Mouse (Mus musculus) brain, embryonic 18.5 days (tissue): ENCODE measurements around the gene Gm13199.

ENCODE experiments used
- DNase-seq: peaks from one replicate; pipeline ENCODE4 v3.0.0-alpha.2; 2012; ENCODE audit warnings: low read depth, low spot score

Gm13199 gene

DNA sequence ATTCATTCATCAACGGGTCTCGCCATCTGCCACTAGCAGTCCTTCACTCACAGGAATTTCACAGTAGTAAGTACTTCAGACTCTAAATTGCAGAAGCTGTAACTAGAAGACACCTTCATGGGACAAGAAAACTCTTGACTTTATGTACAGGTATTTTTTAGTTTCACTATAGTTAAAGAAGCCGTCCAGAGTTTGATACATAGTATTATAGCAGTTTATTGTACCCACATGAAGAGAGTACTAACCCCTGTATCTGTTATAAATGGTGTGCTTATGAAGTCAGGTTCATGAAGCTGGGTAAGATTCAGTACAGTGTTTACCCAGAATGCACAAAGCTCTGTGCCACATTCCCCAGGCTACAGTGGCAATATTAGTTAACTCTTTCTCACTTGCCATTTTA lies at the start of gene Gm13199:
Gene Gm13199, minus strand, starts transcription at position 101 of the 400 bp plus-strand sequence.
- no peak for DNase-seq

DNA sequence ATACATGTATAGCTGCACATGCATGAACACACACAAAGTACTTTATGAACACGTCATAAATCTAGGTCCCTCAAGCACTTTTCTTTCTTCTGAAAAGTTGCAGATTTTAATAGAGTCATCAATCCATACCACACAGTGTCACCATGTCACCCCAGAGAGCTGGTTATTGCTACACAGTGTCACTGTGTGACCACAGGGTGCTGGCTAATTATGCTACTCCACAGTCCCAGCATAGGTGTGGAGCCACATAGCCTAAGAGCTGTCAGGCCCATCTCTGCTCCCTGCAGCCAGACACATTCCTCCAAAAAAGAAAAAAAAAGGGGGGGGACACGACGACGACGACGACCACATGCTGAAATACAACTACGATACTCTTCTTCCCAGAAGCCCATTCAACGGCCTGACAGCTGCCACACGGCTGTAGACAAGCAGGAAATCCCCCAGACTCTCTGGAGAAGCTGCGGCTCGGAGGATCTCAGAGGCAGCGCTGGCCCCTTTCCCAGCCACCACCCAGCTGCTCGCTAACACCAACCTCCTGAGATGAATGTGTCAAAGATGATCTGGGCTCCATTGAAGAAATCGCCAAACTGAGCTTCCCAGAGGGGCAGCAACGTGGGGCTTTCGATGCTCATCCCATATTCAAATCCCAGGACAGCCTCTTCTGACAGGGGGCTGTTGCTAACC lies 48.7 kb upstream of the Gm13199 start:
- DNase-seq, result no peak

DNA sequence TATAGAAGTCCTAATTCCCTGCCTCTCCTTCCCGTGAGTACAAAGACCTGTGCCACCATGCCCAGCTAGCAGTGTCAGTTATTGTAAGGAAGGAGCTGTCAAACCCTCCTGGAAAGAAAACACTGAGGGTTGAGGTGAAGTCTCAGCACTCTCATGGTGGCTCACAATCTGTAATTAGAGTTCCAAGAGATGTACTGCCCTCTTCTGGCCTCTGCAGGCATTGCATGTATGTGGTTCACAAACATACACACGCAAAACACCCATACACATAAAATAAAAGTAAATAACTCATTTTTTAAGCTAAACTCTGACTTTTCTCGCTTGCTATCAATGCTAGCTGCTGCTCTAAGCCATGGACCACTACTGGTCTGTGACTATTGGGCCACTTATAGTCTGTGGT lies 43.9 kb upstream of the Gm13199 start:
- DNase-seq, result no peak

DNA sequence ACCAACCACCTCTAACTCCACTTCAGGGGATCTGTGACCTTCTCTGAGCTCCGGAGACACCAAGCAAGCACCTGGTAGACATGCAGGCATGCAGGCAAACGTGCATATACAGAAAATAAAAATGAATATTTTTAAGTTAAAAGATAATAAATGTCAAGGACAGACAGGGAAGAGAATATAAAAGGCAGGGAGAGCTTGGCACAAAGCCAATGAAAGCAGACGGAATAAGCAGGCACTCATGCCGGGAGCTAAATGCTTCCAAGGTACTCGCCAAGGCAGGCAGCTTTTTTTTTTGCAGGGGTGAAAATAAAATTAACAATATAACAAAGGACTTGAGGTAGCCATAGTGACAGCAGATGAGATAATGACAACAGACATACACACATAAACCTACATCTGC lies 43.4 kb upstream of the Gm13199 start:
- peak; percentile 40 for DNase-seq

DNA sequence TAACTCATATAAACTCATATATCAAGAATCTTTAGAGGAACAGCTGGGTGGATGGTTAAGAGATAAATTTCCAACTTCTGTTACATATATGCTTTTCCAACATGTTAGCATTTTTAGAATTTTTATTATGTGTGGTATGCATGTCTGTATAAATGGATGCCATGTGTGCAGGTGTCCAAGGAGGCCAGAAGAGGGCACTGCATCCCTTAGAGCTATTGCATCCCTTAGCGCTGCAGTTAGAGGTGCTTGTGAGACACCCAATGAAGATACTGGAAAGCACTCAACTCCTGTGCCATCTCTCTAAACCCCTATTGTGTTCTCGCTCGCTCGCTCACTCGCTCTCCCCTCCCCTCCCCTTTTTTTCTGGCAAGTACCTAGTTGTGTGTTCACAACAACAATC lies 37.4 kb upstream of the Gm13199 start:
- DNase-seq, result no peak

DNA sequence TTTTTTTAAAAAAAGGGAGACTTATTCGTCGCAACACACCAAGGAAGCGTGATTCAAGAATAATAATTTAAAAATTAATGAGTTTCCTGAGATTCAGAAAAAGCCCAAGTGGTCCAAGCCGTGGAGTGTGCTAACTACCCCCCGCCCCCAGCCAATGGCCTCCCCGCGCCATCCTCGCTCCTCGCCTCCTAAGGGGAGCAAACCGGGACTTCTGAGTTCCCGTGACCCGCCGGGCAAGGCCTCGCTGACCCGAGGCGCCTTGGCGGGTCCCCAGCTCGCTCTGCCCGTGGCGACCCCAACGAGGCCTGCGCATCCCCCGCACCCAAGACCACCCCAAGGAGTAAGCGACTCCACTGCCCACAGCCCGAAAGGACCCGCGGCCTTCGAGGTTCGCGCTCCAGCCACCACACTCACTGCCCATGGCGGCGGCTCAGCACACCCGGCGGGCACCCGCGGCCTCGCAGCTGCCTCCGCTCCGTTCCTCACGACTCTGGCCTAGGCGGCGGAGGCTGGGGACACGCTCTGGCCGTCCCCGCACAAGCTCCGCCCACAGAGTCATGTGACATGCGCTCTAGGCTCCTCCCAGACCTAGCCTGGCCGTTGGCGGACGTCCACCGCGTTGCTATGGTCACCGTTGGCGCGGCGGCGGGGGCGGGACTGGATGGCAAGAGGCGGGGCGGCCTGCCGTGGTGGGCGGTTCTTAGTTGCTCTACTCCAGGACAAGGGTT lies 32.3 kb upstream of the Gm13199 start, which contains the start of gene Sec61a2:
Gene Sec61a2, minus strand, starts transcription at position 590 of the 728 bp plus-strand sequence.
- DNase-seq, result peak; percentile 82

DNA sequence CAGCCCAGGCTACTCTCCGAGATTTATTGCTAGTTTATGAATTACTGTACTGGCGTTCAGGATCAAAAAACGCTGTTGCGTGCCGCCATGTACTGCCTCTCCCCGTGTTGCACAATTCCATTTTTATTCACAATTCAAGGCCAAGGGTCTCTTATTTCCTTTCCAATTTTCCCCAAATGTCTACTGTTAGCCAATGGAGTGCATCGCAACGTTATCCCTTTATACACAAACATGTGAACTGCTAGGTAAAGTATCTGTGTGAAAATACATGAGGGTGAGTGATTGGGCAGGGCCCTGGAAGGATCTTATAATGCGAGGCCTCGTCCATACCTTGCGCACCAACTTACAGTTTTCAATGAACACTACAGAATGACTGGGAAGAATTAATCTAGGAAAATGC lies 31.6 kb upstream of the Gm13199 start:
- no peak for DNase-seq

DNA sequence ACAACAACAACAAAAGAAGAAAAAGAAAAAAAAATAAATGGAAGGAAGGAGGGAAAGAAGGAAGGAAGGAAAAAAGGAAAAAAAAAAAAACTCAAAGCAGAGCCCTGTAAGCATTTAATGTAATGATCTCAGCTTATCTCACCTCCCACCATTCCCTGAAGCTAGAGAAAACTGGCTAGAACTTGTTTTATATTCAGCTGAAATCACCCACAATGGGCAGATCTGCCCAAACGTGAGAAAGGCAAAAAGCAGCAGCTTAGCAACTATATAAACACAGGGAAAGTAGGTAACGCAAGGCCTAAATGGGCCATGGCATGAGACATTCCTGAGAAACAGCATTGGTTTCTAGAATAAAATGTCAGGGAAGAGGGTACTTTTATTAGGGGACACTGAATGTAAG lies 26.7 kb upstream of the Gm13199 start:
- DNase-seq, result no peak

DNA sequence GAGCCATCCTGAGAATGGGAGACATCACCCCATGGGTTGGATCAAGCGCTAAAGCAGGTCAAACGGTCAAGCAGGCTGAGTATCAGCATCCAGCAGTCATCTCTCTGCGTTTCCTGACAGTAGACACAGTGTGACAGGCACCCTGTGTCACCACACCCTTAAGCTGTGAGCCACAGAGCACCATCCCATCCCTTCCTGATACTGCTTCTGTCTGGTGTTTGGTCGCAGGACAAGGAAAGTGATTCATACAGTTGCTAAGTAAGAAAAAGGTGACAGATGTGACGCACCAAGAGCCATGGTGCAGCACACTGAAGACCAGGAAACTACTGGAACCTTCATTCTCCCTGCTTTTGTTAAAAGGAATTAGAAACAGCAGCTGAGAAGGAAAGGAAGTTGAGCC lies 26.1 kb upstream of the Gm13199 start:
- no peak for DNase-seq

DNA sequence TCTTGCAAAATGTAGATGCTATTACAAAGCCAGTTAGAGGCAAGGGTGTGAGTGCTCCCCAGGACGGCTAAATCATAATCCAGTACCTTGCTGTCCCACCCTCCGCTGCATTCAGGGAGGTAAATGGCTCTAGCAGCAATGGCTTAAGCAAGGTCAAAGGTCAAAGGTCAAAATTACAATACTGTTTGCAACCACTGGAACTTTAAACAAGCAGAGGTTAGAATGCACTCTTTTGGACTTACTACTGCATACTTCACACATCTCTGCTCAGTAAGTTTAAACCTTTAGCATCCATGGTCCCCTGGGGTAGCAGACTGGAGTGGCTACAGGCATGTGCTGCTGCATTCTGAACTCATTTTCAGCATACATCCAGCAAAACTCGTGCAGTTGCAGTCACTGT lies 14.7 kb upstream of the Gm13199 start:
- DNase-seq, result no peak

DNA sequence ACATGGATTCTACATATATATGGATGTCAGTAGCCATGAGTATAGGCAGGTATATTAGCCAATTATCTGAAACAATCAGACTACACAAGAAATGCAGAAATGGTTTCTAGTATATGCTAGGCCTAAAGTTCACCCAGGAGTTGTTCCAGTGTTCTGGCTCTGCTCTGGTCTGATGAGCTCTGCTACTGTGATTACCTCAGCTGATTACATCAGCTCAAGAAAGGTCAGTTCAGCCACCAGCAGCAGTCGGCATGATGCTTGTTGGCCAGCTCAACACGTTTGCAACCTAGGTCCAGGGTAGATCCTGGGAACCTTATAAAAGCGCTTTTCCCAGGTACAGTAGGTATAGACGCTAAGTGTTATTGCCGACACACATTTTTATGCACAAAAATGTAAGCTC lies 7.0 kb upstream of the Gm13199 start:
- no peak for DNase-seq

DNA sequence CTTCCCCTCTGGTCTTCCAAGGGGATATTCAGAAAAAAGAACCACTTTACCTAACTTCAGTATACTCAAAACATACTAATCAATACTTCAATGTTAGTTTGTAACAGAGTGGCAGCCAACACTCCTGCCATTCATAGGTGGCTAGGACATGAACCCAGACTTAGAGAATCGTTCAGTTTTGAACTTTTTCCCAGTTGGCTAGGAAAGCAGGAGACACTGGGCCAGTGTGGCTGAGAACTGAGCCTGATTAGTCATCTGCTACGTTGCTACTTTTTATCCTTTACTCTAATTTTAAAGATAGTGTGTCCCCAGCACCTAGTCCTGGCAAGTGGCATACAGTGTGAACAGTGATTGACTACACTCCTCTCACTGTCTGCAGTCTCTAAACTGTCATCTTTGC lies 4.9 kb upstream of the Gm13199 start:
- no peak for DNase-seq

DNA sequence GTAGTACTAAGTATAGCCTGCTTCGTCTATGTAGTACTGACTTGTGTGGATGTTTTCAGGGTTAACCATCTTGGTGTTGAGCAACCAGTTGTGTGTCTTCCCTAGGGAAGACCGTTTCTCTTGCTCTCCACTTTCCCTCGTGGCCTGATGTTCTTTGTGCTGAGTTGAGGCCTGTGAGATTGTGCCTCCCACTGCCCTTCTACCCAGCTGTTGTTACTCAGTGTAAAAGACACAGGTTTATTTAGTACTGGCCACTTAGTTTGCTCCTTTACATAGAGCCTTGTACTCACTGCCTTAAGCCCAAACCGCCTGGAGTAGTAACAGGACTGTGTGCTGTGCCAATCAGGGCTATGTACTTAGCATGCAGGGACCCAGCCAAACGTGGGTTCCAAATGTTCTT lies 10.9 kb downstream of the Gm13199 start:
- DNase-seq, result no peak

DNA sequence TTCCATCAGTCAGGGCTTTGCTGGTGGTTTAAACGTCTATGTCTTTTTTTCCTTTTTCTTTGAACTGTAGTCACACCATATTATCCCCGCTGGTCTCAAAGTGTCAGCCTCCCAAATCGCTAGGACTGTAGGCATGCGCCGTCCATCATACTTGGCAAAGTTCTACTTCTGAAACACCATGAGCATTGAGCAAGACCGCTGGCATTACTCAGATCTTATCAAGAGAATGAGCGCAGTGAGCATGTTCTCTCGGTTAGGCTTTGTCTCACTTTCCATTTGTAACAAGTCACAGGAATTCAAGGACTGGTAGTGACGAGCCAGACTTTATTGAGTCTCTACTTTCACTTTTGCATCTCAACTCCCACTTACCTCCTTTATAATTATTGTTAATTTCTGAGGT lies 11.6 kb downstream of the Gm13199 start:
- DNase-seq, result no peak

DNA sequence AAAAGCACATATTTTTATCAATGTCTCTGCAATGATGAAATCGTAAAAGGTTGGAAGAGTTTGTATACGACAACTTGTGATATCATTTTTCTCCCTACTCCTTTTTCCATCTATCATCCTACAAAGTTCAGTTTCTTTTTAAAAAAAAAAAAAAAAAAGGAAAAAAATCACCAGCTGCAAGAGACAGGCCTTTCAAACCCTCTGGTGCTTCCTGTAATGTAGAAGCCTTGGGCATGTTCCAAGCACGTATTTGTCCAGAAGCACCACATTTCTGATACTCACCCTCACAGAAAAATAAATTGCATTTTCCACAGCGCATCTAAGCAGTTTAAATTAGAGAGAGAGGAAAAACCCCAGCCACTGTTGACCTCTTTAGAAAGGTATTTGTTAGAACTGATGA lies 16.9 kb downstream of the Gm13199 start:
- DNase-seq, result no peak

DNA sequence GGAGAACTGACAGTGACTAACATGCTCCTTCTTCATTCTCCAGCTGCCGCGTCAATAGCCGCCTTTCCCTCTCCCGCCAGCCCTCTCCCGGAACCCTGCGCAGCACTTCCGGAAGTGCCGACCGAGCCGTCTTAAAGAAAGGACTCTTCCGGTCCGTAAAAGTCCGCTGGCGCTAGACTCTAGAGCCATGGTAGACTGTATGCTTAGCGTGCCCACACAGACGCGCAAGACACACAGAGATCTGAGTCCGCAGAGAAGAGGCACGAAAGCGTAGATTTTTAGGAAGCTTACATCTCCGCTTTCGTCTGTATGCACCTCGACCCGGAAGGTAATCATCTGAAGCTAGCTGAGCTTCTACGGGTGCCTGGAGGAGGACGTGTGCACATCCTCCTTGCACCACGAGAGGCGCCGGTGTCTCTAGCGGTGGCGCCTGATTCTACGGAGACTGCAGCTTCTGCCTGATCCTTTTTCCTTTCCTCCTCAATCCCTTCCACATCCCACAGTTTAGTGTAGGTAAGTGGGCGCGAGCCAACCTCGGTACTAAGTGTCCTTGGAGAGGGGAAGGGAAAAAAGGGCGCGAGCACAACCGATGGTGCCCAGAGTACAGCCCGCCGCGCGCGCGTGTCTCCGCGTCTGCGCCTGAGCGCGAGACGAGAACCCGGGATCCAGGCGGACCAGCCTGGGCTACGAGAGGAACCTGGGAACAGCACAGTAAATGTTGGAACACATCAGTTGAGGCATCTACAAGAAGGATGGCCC lies 17.7 kb downstream of the Gm13199 start, which contains the start of the genes Nudt5 and Cdc123:
Gene Nudt5, plus strand, starts transcription at position 147 of the 759 bp plus-strand sequence.
Gene Cdc123, minus strand, starts transcription at position 292 of the 759 bp plus-strand sequence.
- DNase-seq, result peak; percentile 93

DNA sequence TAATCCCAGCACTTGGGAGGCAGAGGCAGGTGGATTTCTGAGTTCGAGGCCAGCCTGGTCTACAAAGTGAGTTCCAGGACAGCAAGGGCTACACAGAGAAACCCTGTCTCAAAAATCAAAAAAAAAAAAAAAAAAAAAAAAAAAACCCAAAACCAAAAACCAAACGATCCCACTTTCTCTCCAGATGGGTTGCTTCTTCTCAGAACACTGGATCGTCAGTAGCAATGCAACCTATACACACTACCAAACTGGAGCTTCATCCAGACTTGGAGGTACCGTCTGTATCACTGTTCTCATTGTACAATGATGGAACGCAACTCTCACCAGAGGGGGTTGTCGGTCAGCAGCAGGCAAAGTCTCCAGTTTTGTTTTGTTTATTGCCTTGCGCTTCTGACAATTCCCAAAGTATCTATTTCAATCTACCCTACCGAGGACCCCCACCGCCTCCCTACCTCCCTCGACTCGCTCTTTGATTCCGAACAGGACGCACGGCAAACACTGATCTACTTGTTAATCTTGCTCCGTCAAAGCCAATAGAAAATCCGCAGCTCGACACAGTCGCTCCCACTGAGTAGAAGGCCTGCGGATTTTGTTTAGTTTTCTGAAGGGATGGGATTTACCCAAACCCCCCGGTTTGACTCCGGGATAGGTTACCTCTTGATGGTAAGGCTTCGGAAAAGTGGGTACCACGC lies 18.4 kb downstream of the Gm13199 start:
- DNase-seq, result no peak

DNA sequence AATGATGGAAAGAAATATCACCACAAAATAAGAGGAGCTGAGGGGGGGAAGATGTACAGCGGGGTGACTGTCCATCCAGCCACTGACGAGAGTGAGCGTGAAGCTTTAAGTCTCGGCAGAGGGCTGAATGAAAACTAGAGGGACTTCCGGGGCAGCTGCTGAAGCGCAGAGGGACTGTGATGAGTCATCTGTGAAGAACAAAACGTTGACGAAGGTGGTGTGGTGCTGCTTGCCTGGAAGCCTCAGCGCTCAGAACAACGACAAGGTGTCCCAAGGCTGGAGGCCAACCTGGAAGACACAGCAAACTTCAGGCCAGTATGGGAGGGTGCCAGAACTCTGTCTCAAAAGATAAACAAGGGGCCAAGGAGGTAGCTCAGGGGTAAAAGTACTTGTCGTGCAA lies 21.9 kb downstream of the Gm13199 start:
- DNase-seq, result no peak

DNA sequence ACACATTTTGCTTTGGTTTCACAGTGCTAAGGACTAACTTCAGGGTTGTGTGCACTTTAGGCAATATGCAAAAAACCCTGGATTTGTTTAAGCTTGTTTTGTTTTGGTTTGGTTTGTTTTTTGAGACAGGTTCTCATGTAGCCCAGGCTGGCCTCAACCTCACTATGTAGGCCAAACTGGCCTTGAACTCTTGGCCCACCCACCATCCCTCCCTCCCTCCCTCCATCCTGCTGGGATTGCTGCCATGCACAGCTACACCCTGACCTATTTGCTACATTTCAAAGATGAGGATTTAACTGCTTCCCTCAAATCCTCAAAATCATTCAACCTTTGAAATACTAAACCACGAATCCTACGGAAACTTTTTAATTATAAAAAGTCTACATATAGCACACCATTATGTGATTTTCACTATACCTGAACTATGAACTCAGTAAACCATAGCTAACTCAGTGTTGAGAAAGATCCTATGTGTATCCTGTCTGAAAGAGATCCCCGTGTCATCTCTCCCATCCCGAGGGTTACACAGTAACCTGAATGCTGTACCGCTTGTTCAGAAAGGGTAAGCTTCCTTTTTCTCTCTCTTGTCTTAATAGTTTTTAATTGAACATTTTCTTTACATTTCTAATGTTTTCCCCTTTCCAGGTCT lies 37.3 kb downstream of the Gm13199 start:
- DNase-seq, result no peak

DNA sequence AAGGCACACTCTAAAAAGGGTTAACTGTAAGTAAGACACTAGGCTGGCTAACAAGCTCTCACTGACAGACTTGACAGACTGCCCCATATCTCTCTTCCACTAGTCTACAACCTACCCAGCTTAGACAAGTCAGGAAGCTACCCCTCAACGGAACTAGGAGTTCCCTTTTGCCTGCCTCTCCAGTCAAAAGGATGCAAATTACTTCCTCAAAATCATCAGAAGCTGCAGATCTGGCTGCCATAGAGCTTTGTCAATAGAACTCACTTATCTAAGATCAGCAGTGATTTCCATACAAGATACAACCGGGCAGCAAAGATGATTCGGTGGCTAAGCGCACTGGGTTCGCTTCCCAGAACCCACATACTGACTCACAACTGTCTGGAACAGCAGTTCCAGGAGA lies 38.0 kb downstream of the Gm13199 start:
- no peak for DNase-seq

DNA sequence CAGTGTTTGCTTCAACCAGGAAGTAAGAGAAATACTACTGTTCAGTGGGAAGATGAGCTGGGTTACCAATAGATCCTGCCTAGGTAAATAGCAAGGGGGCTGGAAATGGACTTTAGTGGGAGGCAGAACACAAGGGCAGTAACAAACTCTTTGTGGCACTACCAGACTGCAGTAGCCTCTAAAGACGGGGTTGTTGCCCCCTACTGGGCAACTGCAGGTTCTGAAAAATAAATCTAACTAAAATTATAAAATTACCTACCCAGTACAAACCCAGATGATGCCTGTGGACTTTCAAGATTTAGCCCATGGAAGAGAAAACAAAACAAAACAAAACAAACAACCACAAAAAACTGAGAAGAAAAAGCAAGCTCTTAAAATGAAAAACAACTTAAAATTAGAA lies 38.5 kb downstream of the Gm13199 start:
- DNase-seq, result no peak
